Mouse (Mus musculus) erythroblast, embryonic 14.5 days (primary cell): ENCODE results near the gene Esr1.

Experiments used
- GATA1 ChIP-seq: IDR thresholded peaks from 2 replicates; pipeline ENCODE4 v1.6.1; 2012; ENCODE audit warnings: low read length, inconsistent platforms, mixed read lengths
- TAL1 ChIP-seq: IDR thresholded peaks from 3 replicates; pipeline ENCODE4 v1.6.1; 2012; ENCODE audit warnings: low read length, inconsistent platforms, mixed read lengths

- TF ChIP-seq GATA1 (no peak), TAL1 (no peak)
Observed at GRCm38 (mm10) chr10:5041254-5041653, 429.9 kb downstream of the Esr1 start.
